Mouse (Mus musculus) megakaryocyte, embryonic 14.5 days (primary cell): Measurements from ENCODE around the gene Ccdc85b.

Experiments used
- FLI1 ChIP-seq: IDR thresholded peaks from 2 replicates; pipeline ENCODE4 v1.6.1; 2012; ENCODE audit warnings: low read length, inconsistent platforms, mixed read lengths
- GATA1 ChIP-seq: IDR thresholded peaks from 3 replicates; pipeline ENCODE4 v1.6.1; 2012; ENCODE audit warnings: mixed read lengths, low read length, inconsistent platforms, borderline replicate concordance

GRCm38 (mm10) chr19:5429219-5429618 lies 28.5 kb downstream of the Ccdc85b start:
- TF ChIP-seq GATA1 = no peak
- TF ChIP-seq FLI1 = no peak
